Mouse (Mus musculus): ENCODE results near the gene Orai1. TPM values are rescaled to one million over a fixed set of nuclear protein-coding genes. Genes with fewer than 3 reads are reported as not detected.

The Orai1 gene
- 3.6 and 4.5 TPM in 2 replicates for polyA plus RNA-seq (2021; fragmentation: Nextera tagmentation)
- long read RNA-seq, experiment 1, partial matches to known transcripts = 0 of 6 reads
- long read RNA-seq, experiment 1, other reads (novel, unspliced or antisense) = 2 of 6 reads
- long read RNA-seq, experiment 2, transcript Orai1-202 (2 exons, 1,875 nt) = major isoform, 22 of 23 reads
- long read RNA-seq, experiment 2, partial matches to known transcripts = 0 of 23 reads
- long read RNA-seq, experiment 2, other reads (novel, unspliced or antisense) = 1 of 23 reads

DNA sequence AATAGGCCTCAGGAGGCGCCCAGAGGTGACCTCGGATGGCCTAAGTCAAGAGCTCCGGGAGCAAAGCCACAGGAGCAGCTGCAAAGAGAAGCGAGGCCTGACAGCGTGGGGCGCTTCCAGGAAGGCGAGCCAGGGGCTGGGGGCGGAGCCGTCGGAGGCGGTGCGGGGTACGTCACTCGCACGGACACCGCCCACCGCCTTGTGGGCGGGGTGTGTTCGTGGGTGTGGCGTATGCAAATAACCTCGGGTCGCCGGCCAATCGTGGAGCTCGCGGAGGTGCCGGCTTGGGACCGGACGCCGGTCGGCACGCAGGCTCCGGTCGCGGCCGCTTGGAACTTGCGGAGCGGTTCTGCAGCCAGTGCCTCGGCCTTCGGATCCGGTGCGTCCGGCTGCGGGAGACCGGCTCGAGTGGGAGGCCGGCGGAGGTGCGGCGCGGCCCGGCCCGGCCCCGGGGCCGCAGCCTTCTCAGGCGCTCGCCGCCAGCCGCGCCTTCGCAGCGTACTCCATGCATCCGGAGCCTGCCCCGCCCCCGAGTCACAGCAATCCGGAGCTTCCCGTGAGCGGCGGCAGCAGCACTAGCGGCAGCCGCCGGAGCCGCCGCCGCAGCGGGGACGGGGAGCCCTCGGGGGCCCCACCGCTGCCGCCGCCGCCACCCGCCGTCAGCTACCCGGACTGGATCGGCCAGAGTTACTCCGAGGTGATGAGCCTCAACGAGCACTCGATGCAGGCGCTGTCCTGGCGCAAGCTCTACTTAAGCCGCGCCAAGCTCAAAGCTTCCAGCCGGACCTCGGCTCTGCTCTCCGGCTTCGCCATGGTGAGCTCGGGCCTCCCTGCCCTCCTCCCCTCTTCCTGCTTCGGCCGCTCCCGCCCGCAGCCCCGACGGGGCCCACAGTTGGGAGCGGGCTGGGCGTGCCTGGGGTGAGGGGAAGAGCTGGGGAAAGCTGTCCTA lies at the start of gene Orai1:
Orai1 (plus strand) TSS at position 322 of the 949 bp plus-strand sequence.

DNA sequence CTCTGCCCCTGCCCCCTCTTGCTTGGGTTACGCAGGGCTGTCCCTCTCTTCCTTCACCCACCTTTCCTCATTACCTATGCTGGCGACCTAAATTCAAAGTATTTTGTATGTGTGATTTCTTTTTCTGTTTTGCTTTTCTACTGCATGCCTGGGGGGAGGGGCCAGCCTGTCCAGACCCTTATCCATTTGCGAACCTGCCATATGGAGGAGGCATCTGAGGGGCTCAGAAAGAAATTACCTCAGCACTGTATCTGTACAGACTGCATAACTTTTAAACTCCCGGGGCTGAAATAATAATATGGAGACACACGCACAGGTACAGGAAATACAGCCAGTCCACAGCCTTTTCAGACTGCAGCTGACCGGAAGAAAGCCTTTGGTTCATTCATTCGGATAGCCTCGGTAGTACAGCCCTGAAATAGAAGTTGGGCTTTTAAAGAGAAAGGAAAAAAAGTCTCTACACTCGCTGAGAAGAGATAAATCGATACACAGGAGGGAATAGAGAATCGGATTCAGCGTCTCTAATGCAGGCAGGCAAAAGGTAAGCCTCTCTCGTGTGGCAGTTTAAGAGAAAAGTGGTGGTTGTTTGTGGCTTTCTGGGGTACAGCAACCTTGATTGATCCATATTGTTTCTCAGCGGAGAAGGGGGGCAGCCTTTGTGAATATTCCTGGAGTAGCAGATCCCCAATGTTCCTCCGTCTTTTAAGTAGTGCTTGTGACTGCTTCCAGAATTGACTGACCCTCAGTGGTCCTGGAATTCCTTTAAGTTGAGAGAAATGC lies 25.1 kb upstream of the Orai1 start, which contains the start of gene Kdm2b:
Kdm2b (minus strand) TSS at position 273 of the 780 bp plus-strand sequence.

GRCm38 (mm10) chr5:123046916-123047315 lies 32.0 kb downstream of the Orai1 start, which contains the start of gene Morn3:
Gene Morn3, minus strand, starts transcription at chr5:123047016.

DNA sequence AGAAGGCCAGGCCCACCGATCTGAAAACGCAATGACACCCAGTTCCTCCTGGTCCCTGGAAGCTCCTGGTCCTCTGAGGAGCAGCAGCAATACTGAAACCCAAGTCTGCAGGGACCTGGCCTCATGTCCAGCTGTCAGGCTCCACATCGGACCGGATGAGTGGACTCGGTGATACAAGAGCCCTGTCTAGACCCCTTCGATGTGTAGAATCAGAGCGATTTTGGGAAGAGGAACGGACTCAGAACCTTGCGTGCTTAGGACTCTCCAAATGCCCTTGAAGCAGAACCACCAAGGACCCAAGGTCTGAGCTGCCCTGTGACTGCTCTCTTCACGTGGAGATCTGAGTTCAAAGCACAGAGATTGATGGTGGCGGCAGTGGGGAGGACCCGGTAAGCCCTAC lies 53.2 kb downstream of the Orai1 start, which contains the start of gene Tmem120b:
Tmem120b (plus strand) TSS at position 301 of the 400 bp plus-strand sequence.

Other genes with a start within 250 kb of the Orai1 start
- 42.7 and 45.1 TPM in 2 replicates for gene Camkk2, start 235.7 kb upstream of the Orai1 start, polyA plus RNA-seq (2021; fragmentation: Nextera tagmentation)
- gene Anapc5, start 193.7 kb upstream of the Orai1 start, polyA plus RNA-seq (2021; fragmentation: Nextera tagmentation) = 113 and 119 TPM in 2 replicates
- gene Rnf34, start 165.0 kb upstream of the Orai1 start, polyA plus RNA-seq (2021; fragmentation: Nextera tagmentation) = 25.0 and 25.5 TPM in 2 replicates
- 5.6 and 6.3 TPM in 2 replicates for gene Kdm2b, start 25.3 kb upstream of the Orai1 start, polyA plus RNA-seq (2021; fragmentation: Nextera tagmentation)
- 3.0 and 3.4 TPM in 2 replicates for gene Morn3, start 31.9 kb downstream of the Orai1 start, polyA plus RNA-seq (2021; fragmentation: Nextera tagmentation)
- gene Tmem120b, start 53.3 kb downstream of the Orai1 start, polyA plus RNA-seq (2021; fragmentation: Nextera tagmentation) = 6.7 and 6.8 TPM in 2 replicates
- 30.2 and 33.5 TPM in 2 replicates for gene Rhof, start 117.6 kb downstream of the Orai1 start, polyA plus RNA-seq (2021; fragmentation: Nextera tagmentation)
- 2.7 and 3.4 TPM in 2 replicates for gene Setd1b, start 127.1 kb downstream of the Orai1 start, polyA plus RNA-seq (2021; fragmentation: Nextera tagmentation)
- 45.6 and 47.6 TPM in 2 replicates for gene Psmd9, start 154.3 kb downstream of the Orai1 start, polyA plus RNA-seq (2021; fragmentation: Nextera tagmentation)
- not detected in 2 replicates for gene Hpd, start 167.7 kb downstream of the Orai1 start, polyA plus RNA-seq (2021; fragmentation: Nextera tagmentation)
- 0.54 and 0.68 TPM in 2 replicates for gene Wdr66, start 237.0 kb downstream of the Orai1 start, polyA plus RNA-seq (2021; fragmentation: Nextera tagmentation)

All from layer of hippocampus, adult 6 months (tissue).